Mouse (Mus musculus) small intestine, adult 2 months (tissue): ENCODE measurements around the gene Actb.

ENCODE experiments used
- CTCF ChIP-seq: fragments of 200-500 bp; IDR thresholded peaks from 2 replicates; pipeline ENCODE4 v1.5.1; 2012; ENCODE audit warnings: low read depth, mild to moderate bottlenecking, control low read depth, inconsistent platforms, low read length, moderate library complexity, mixed read lengths; ENCODE audit not compliant: insufficient replicate concordance, insufficient read length; ENCODE audit errors: extremely low read depth
- POLR2A ChIP-seq: fragments of 200-500 bp; IDR thresholded peaks from 2 replicates; pipeline ENCODE4 v1.6.1; 2012; ENCODE audit warnings: low read depth, mild to moderate bottlenecking, control low read depth, inconsistent platforms, low read length, moderate library complexity

- TF ChIP-seq CTCF (no peak), POLR2A (no peak)
These were observed 15.2 kb downstream of the Actb start for GRCm38 (mm10) chr5:142891396-142891795.
